Mouse (Mus musculus): ENCODE results near the gene Ccdc186.

The Ccdc186 gene

GRCm38 (mm10) chr19:56749343-56749742 is 72.6 kb downstream of the Ccdc186 start:
- no peak for DNase-seq

- no peak for DNase-seq
These were observed 74.1 kb downstream of the Ccdc186 start for GRCm38 (mm10) chr19:56747878-56748277.

GRCm38 (mm10) chr19:56746618-56747017 is 75.4 kb downstream of the Ccdc186 start:
- DNase-seq = no peak

GRCm38 (mm10) chr19:56745528-56745927 is 76.5 kb downstream of the Ccdc186 start:
- DNase-seq = no peak

GRCm38 (mm10) chr19:56745061-56745460 is 76.9 kb downstream of the Ccdc186 start:
- no peak for DNase-seq
